Mouse (Mus musculus) kidney, adult 18-20 months (tissue): Measurements from ENCODE around the gene Gm21541.
"Not testable (repeated sequence)": the region's sequence is repeated elsewhere in the genome, so short reads cannot be mapped to it uniquely, and the experiment has no call there.

ENCODE experiments used
- DNase-seq: peaks from one replicate; pipeline ENCODE4 v3.0.0; 2021

Gm21541 gene

GRCm38 (mm10) chr4:41903310-41903709 lies at the start of gene Gm21541:
Gm21541 (plus strand) TSS chr4:41903610.
- DNase-seq: not testable (repeated sequence)

- DNase-seq: not testable (repeated sequence)
These were observed 37.9 kb downstream of the Gm21541 start, which contains the start of gene Gm20878 for GRCm38 (mm10) chr4:41941272-41941671. Gm20878 (plus strand) TSS chr4:41941572.
